Mouse (Mus musculus) cerebellum, adult 9-11 months (tissue): ENCODE data around the gene Dis3l.

Experiments used
- DNase-seq: peaks from one replicate; pipeline ENCODE4 v3.0.0; 2022

Dis3l gene

GRCm38 (mm10) chr9:64341254-64341566 is at the start of gene Dis3l:
Dis3l (minus strand) TSS chr9:64341288.
- DNase-seq = no peak

- DNase-seq = no peak
Measured at GRCm38 (mm10) chr9:64389576-64390292, 48.6 kb upstream of the Dis3l start.

GRCm38 (mm10) chr9:64386466-64387211 is 45.6 kb upstream of the Dis3l start:
- peak; percentile 90 for DNase-seq

DNA sequence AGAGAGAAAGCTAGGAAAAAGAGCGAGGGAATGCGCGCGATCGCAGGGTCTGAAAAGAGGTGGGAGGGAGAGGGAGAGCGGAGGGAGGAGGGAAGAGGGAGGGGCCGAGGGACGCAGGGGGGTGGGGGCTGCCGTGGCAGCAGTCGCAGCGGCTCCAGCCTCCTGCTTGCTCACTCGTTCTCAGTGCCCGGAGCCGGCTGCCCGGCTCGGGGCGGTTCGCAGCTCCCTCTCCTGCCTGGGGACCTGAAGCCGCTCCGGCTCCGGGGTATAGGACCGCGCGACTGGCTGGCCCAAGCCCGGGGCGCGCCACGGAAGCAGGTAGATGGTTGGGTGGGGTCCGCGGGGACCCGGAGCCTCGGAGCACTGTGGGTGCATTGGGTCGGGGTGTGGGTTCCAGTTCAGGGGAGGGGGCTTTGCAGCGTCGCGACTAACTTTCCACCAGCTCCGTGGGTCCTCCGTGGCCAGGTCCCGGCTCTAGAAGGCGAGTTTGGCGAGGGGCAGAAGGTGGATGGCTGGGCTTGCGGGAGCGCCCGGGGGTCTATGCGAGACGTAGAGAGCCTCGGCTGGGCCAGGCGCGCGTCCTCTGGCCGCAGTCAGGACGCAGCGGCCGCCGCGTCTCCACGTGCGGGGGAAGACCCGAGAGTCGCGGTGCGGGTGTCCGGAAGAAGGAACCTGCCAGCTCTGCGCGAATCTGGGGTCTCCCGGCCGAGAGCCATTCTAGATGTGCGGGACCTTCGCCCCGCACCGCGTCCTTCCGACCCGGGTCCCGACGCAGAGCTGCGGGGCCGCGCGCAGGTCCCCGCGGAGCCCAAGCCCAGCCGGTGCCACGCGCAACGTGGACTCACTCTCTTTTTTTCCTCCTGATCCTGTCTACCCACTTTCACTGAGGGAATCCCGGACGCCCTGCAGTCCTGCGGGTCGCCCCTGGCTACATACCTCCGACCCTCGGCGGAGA is 44.7 kb upstream of the Dis3l start, which contains the start of gene Megf11:
Megf11 (plus strand) TSS at position 116 of the 955 bp plus-strand sequence.
- DNase-seq = peak; percentile 81

DNA sequence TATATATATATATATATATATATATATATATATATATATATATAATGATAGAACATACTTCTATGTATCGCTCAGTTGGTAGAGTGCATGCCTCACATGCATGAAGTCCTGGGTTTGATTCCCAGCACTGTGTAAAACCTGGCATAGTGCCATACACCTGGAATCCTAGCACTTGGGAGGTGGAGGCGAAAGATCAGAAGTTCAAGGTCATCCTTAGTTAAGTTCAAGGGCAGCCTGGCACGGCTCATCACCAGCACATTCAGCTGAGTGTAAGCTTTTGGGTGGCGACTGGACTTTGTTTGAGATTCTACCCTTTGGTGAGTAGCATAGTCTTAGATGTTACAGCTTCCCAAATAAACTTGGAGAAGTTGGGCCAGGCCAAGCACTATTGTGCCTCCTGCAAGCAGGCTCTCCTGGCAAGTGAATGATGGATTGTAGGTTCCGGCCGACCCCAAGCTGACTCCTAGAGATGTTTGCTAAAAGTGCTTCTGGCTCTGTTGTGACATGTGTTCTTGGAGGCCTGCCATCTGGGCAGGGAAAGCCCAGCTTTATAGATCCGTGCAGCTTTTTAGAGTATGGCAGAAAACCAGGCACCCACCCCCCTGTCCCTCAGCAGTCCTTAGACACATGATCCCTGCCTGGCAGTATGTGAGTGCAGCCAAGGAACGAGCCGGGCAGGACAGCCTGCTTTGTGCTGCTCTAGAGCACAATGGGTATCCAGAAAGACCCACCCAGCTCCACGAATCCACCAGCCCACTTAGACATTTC is 42.1 kb upstream of the Dis3l start:
- no peak for DNase-seq

DNA sequence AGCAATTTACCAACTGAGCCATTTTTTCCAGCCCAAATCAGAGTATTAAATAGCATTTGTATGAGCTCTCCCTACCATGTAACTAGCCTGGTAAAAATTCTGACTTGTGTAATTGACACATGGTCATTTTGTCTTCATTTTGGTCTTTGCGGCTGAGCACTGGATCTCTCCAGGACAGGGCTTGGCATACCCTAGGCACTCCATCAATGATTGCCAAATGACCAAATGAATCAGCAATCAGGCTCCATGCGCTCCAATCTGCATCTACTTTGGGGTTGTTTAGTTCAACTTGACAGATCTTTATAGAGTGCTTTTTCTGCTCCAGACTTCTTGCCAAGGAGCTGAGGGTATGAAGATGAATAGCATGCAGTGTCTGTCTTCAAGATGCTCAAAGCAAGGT is 35.3 kb upstream of the Dis3l start:
- DNase-seq = no peak

GRCm38 (mm10) chr9:64371305-64371819 is 30.3 kb upstream of the Dis3l start:
- DNase-seq = no peak

GRCm38 (mm10) chr9:64369871-64370270 is 28.8 kb upstream of the Dis3l start:
- no peak for DNase-seq

- no peak for DNase-seq
Measured at GRCm38 (mm10) chr9:64361231-64361950, 20.3 kb upstream of the Dis3l start.

- no peak for DNase-seq
Measured at GRCm38 (mm10) chr9:64355627-64356026, 14.5 kb upstream of the Dis3l start.

- DNase-seq = no peak
Measured at GRCm38 (mm10) chr9:64351191-64351590, 10.1 kb upstream of the Dis3l start.

- no peak for DNase-seq
Measured at GRCm38 (mm10) chr9:64349490-64349889, 8.4 kb upstream of the Dis3l start.

- no peak for DNase-seq
Measured at GRCm38 (mm10) chr9:64347377-64347776, 6.3 kb upstream of the Dis3l start.

- DNase-seq = no peak
Measured at GRCm38 (mm10) chr9:64345931-64346330, 4.8 kb upstream of the Dis3l start.

DNA sequence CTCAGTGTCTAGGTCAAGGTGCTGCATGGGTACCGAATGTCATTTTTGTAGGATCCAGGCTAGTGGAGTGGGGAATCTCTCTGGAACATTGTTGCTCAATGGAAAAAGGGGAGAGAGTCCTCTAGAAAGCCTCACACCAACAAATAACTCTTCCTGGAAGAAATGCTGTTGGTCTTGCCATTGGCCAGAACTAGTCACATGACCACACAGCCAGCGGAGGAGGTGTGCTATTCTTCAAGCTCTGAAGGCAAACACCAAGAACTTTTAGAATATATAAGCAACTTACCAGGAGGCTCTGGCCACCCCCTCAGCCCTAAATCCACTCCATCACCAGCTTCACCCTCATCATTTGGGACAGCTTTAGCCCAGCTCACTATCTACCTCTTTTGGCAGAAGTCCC is 2.6 kb upstream of the Dis3l start:
- no peak for DNase-seq

- no peak for DNase-seq
Measured at GRCm38 (mm10) chr9:64341671-64342070, 583 bp upstream of the Dis3l start.

GRCm38 (mm10) chr9:64340351-64341253 is 486 bp downstream of the Dis3l start:
- peak; percentile 81 for DNase-seq

DNA sequence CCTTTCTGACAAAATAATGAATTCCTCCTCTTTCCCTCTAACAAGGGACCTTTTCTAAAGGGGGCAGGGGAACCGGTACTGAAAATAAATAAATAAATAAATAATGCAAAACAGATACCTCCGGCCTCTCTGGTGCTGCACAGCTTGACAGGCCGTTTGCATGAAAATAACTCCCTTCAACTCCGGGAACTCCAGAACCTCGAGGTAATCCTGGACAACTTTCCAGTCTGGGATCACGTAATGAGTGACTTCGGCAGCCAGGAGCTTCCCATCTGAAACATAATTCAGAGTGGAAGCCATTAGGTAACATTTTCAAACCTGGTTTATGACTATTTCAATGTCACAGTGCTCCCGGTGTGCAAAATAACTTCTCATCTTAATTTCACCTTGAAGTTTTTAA is 1.7 kb downstream of the Dis3l start:
- no peak for DNase-seq

- DNase-seq = no peak
Measured at GRCm38 (mm10) chr9:64335825-64336224, 5.3 kb downstream of the Dis3l start.

DNA sequence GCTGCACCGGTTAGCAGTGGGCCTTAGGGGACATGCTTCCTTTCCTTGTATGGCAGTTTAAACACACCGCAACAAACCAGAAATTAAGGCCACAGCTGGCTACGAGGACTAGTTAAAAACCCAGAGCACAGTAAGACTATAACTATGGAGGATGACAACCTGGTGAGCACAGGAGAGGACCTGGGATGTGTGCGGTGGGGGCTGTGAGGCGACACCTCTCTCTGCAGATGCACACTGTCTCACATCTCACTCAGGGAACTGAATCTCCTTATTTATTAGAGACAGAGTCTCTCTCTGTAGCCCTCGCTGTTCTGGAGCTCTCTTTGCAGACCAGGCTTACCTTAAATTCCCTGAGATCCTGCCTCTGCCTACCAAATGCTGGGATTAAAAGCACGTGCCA is 17.1 kb downstream of the Dis3l start:
- DNase-seq = no peak

DNA sequence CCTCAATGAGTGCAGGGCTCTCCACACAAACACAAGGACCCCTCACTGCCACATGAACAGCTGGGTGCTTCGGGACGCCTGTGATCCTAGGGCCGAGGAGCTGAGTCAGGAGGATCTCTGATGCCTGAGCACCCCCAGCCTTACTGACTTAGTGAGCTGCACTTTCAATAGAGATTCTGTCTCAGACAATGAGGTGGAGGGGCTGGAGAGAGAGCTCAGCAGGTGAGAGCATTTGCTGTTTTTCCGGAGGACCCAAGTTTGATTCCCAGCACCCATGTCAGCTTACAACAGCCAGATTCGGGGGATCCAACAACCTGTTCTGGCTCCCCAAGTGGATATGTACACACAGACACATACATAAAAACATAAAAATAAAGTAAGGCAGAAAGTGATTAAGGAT is 24.1 kb downstream of the Dis3l start:
- DNase-seq = no peak
